ENCODE assay signal across 8 mouse cellular contexts in the genomic region with DNA sequence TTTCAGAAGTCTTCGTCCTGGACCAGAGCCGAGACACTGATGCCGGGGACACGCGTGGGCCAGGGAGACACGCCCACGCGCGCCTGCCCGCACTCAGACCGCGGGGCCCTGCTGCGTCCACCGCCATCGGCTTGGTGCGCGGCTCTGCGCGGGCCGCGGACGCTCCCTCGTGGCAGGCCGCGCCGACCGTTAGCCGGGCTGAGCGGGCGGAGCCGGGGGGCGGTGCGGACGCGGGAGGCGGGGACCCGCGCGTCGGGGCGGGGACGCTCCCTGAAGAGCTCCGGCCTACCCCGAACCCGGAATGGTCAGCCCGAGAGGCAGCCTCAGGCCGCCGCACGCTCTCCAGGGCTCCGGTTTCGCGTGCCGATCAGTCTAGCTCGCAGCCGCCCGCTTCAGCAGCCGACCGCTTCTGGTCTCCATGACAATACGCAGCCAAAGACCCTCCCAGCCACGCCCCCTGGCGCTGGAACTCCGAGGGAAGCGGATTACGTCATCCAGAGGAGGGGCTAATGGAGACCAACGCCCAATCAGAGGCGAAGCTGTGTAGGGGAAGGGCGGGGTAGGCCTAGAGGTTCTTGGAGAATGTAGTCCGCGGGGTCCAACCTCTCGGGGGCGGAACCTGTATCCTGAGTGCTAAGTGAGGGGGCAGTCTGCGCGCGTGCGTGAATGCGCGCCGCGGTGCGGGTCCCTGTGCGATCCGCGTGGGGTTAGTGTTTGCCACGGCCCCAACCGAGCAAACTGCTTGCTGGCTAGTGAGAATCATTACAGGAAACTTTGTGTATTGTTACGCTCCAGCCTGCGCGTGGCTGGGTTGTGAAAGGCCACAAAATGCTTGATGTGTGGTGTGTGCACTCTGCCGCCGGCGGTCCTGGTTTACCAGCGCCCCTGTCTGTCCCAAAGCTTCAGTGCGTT. TPM values are rescaled to one million over a fixed set of nuclear protein-coding genes. Genes with fewer than 3 reads are reported as not detected.
A peak's percentile ranks its signal among the peaks of the same experiment; 100 is the strongest.
DNase-seq lines count a peak whose midpoint lies in the region; ATAC-seq and TF ChIP-seq lines count a peak whose summit lies in the region.

No protein-coding gene starts in this region.

- WGBS in heart, embryonic 11.5 days (ENCODE audit: insufficient replicate concordance) = under 1% methylated on average over 78 of the region's 93 CpGs
- under 1% methylated on average over 93 of the region's 93 CpGs for WGBS in kidney, embryonic 15.5 days
- under 1% methylated on average over 86 of the region's 93 CpGs for WGBS in limb, embryonic 15.5 days
- WGBS in midbrain, postnatal 0 days = 1% methylated on average over 76 of the region's 93 CpGs

- H3K9ac ChIP-seq in heart, embryonic 11.5 days (ENCODE audit: low read depth, low read length) = peak overlapping the region; percentile 85
- H3K9ac ChIP-seq in kidney, embryonic 15.5 days = peak overlapping the region; percentile 48
- peak overlapping the region; percentile 50 for H3K9ac ChIP-seq in limb, embryonic 15.5 days
- peak overlapping the region; percentile 69 for H3K9ac ChIP-seq in midbrain, postnatal 0 days (replicated peaks; ENCODE audit: low read length, poor library complexity, severe bottlenecking)

- H3K4me3 ChIP-seq in erythroblast, embryonic 14.5 days (replicated peaks) = peak overlapping the region; percentile 83
- peak overlapping the region; percentile 71 for H3K4me3 ChIP-seq in heart, embryonic 11.5 days (ENCODE audit: low read depth, low read length)
- H3K4me3 ChIP-seq in kidney, embryonic 15.5 days (replicated peaks) = peak overlapping the region; percentile 68
- peak overlapping the region; percentile 78 for H3K4me3 ChIP-seq in limb, embryonic 15.5 days
- peak overlapping the region; percentile 66 for H3K4me3 ChIP-seq in midbrain, postnatal 0 days (ENCODE audit: low read depth, low read length)

- DNase-seq in CD4-positive helper T cell, adult 2 months (ENCODE audit: low read depth, low spot score) = peak; percentile 94
- DNase-seq in brain, embryonic 18.5 days (ENCODE audit: low read depth, low spot score) = peak; percentile 95
- DNase-seq in midbrain, postnatal 0 days (ENCODE audit: low spot score) = peak; percentile 99
- DNase-seq in spleen, postnatal 10 days (ENCODE audit: low spot score in 2 of 2) = peak; percentile 82 to 91

- H3K36me3 ChIP-seq in erythroblast, embryonic 14.5 days (ENCODE audit: control insufficient read depth) = no peaks in the 10 kb centered on the region
- no peaks in the 10 kb centered on the region for H3K36me3 ChIP-seq in heart, embryonic 11.5 days (ENCODE audit: control insufficient read depth, insufficient read depth, low read length)
- no peaks in the 10 kb centered on the region for H3K36me3 ChIP-seq in kidney, embryonic 15.5 days
- H3K36me3 ChIP-seq in limb, embryonic 15.5 days = no peaks in the 10 kb centered on the region
- no peaks in the 10 kb centered on the region for H3K36me3 ChIP-seq in midbrain, postnatal 0 days (ENCODE audit: insufficient read depth, low read length)

- peaks cover 36% of the 10 kb centered on the region for H3K4me1 ChIP-seq in erythroblast, embryonic 14.5 days (ENCODE audit: control insufficient read depth)
- peaks cover 24% of the 10 kb centered on the region for H3K4me1 ChIP-seq in heart, embryonic 11.5 days (ENCODE audit: control insufficient read depth, insufficient read depth, low read length)
- H3K4me1 ChIP-seq in kidney, embryonic 15.5 days = peaks cover 52% of the 10 kb centered on the region
- H3K4me1 ChIP-seq in limb, embryonic 15.5 days = peaks cover 40% of the 10 kb centered on the region
- peaks cover 4% of the 10 kb centered on the region; the same call in 1 of the 2 replicates for H3K4me1 ChIP-seq in midbrain, postnatal 0 days (ENCODE audit: insufficient read depth, low read length)

- peaks cover 74% of the 10 kb centered on the region for H3K27me3 ChIP-seq in erythroblast, embryonic 14.5 days (ENCODE audit: control insufficient read depth)
- H3K27me3 ChIP-seq in heart, embryonic 11.5 days (ENCODE audit: control insufficient read depth, insufficient read depth, low read length) = peaks cover 34% of the 10 kb centered on the region
- H3K27me3 ChIP-seq in kidney, embryonic 15.5 days = peaks cover 88% of the 10 kb centered on the region
- H3K27me3 ChIP-seq in limb, embryonic 15.5 days = peaks cover 71% of the 10 kb centered on the region
- H3K27me3 ChIP-seq in midbrain, postnatal 0 days (ENCODE audit: insufficient read depth, low read length) = no peaks in the 10 kb centered on the region; the same call in 1 of the 2 replicates

- ATAC-seq in heart, embryonic 11.5 days (replicated peaks; ENCODE audit: insufficient number of reproducible peaks, low FRiP score, low TSS enrichment) = peak; percentile 93
- ATAC-seq in kidney, embryonic 15.5 days (replicated peaks; ENCODE audit: low FRiP score) = peak; percentile 95
- ATAC-seq in limb, embryonic 15.5 days (ENCODE audit: insufficient number of reproducible peaks, low FRiP score, low TSS enrichment, low read depth) = peak; percentile 95
- peak; percentile 94 for ATAC-seq in midbrain, postnatal 0 days (ENCODE audit: low FRiP score)

- H3K9me3 ChIP-seq in erythroblast, embryonic 14.5 days (ENCODE audit: control insufficient read depth, low read length) = peaks cover 17% of the 10 kb centered on the region; the same call in 1 of the 2 replicates
- H3K9me3 ChIP-seq in heart, embryonic 11.5 days (replicated peaks; ENCODE audit: control insufficient read depth, low read length) = no peaks in the 10 kb centered on the region
- no peaks in the 10 kb centered on the region for H3K9me3 ChIP-seq in kidney, embryonic 15.5 days (replicated peaks)
- no peaks in the 10 kb centered on the region for H3K9me3 ChIP-seq in limb, embryonic 15.5 days
- H3K9me3 ChIP-seq in midbrain, postnatal 0 days (ENCODE audit: low read length) = no peaks in the 10 kb centered on the region

- peak overlapping the region; percentile 84 for H3K27ac ChIP-seq in heart, embryonic 11.5 days (ENCODE audit: low read depth, low read length)
- H3K27ac ChIP-seq in kidney, embryonic 15.5 days = peak overlapping the region; percentile 80
- peak overlapping the region; percentile 88 for H3K27ac ChIP-seq in limb, embryonic 15.5 days
- H3K27ac ChIP-seq in midbrain, postnatal 0 days (ENCODE audit: low read depth, low read length) = peak overlapping the region; percentile 87

- peak overlapping the region; percentile 88 for H3K4me2 ChIP-seq in heart, embryonic 11.5 days
- H3K4me2 ChIP-seq in kidney, embryonic 15.5 days = peak overlapping the region; percentile 89
- H3K4me2 ChIP-seq in limb, embryonic 15.5 days = peak overlapping the region; percentile 81
- peak overlapping the region; percentile 71 for H3K4me2 ChIP-seq in midbrain, postnatal 0 days (ENCODE audit: low read depth, low read length, poor library complexity, severe bottlenecking)

- TF ChIP-seq CTCF in midbrain, postnatal 0 days (IDR thresholded peaks at IDR 0.05) = peak; percentile 58

RNA-seq across cellular contexts. Expression of gene Irx5, which starts 1.5 kb away (rescaled TPM):
- polyA plus RNA-seq in erythroblast, embryonic 14.5 days (2012) = 0.03 and 0.04 TPM in 2 replicates
- polyA plus RNA-seq in heart, embryonic 11.5 days (2014; fragmentation: Nextera tagmentation; extraction: Ambion mirVana) = 11.2 TPM in 2 replicates
- 2.3 and 2.8 TPM in 2 replicates for polyA plus RNA-seq in kidney, embryonic 15.5 days (2015; fragmentation: Nextera tagmentation; extraction: Ambion mirVana)
- 23.6 and 29.9 TPM in 2 replicates for polyA plus RNA-seq in limb, embryonic 15.5 days (2015; fragmentation: Nextera tagmentation; extraction: Ambion mirVana)
- total RNA-seq in midbrain, postnatal 0 days (2014; rRNA removed) = 30.5 and 37.7 TPM in 2 replicates
- polyA plus RNA-seq in midbrain, postnatal 0 days (2015; fragmentation: Nextera tagmentation; extraction: Ambion mirVana) = 14.1 and 16.1 TPM in 2 replicates

Comparison
In these comparisons a context has a peak if more than half of its experiments do, and no peak if none do; other contexts are left out.
1. Peak in every context shown above with its lines: DNase-seq, ATAC-seq, H3K4me3 ChIP-seq and H3K27ac ChIP-seq.